Mouse (Mus musculus) lung, adult 2 months (tissue): ENCODE measurements at regions not wholly inside any gene's neighbourhood (a gene's known extent, or its start where the extent isn't known, plus 50 kb on each side); places are given as distances from the start of the nearest gene placed in this dataset.

ENCODE experiments used
- DNase-seq: peaks from one replicate; pipeline ENCODE4 v3.0.0; 2022
- H3K4me1 ChIP-seq: fragments of 200-500 bp; 2 replicates; pipeline ENCODE4 v1.6.1; 2011; ENCODE audit warnings: low read length; ENCODE audit not compliant: control insufficient read depth, insufficient read depth
- H3K4me3 ChIP-seq: fragments of 200-500 bp; replicated peaks from 2 replicates; pipeline ENCODE3; 2011; ENCODE audit warnings: low read depth, mild to moderate bottlenecking, control low read depth, low read length; ENCODE audit errors: extremely low read depth
- CTCF ChIP-seq: fragments of 200-500 bp; IDR thresholded peaks from 2 replicates; pipeline ENCODE4 v1.5.1; 2011; ENCODE audit warnings: mild to moderate bottlenecking, low read length, control low read depth; ENCODE audit not compliant: insufficient read depth
- POLR2A ChIP-seq: fragments of 200-500 bp; IDR thresholded peaks from 2 replicates; pipeline ENCODE4 v1.6.1; 2011; ENCODE audit warnings: low read depth, mild to moderate bottlenecking, control low read depth, low read length, borderline replicate concordance; ENCODE audit errors: extremely low read depth
- WGBS: fragments of 180-500 bp; shearing (Covaris S2); methylation state at CpG from one replicate; pipeline ENCODE4 v1.1.7; 2018; 5-methylcytosine and 5-hydroxymethylcytosine counted together

DNA sequence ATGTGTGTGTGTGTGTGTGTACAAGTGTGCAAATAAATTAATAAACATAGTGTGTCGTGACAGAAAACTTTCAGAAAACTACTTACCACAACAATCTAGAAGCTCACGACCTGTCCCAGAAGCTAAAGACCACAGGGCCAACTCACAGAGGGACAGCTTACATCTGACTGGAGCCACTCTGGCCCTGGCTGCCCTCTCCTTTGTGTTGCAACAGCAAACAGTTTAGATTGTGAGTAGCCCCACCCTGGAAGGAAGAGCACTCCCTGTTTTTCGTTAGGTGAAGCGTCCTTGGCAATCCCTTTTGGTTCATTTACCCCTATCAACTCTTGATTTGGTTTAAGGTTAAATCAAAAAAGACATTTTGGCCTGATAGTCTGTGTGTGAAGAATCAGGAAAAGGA is 63.2 kb downstream of the Cpn2 start:
- Histone ChIP-seq H3K4me1 (peaks cover 6% of the 10 kb centered on the region; the same call in 1 of the 2 replicates), H3K4me3 (no peak overlapping the region)
- peak; percentile 33 for DNase-seq
- 24% methylated on average over 4 of the region's 4 CpGs for WGBS
- no peak for TF ChIP-seq CTCF
- TF ChIP-seq POLR2A = no peak

DNA sequence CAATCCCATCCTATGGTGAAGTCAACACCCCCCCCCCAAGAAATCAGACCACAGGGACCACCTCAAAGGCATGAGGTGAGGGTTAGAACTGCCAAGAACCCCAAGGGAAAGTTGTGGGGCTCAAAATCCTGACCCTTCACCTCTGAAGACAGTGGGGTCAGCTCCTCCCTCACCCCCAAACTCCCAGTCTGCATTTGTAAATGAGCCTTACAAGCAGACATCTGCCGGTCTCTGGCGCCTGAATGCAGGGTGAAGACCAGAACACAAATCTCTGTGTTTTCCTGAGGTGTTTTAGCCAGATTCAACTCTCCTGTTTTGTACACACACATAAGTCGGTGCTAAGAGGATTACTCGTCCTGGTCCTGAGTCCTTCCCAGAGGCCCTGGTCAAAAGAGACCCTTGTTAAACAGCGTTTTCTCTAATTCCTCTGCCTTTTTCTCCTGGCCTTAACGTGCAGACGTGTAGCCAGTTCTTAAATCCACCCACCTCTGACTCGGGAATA is 61.9 kb downstream of the Cpn2 start:
- H3K4me1 ChIP-seq = peaks cover 6% of the 10 kb centered on the region; the same call in 1 of the 2 replicates
- TF ChIP-seq CTCF (no peak), POLR2A (no peak)
- WGBS = 62% methylated on average over 8 of the region's 8 CpGs
- H3K4me3 ChIP-seq = no peak overlapping the region
- DNase-seq = no peak

DNA sequence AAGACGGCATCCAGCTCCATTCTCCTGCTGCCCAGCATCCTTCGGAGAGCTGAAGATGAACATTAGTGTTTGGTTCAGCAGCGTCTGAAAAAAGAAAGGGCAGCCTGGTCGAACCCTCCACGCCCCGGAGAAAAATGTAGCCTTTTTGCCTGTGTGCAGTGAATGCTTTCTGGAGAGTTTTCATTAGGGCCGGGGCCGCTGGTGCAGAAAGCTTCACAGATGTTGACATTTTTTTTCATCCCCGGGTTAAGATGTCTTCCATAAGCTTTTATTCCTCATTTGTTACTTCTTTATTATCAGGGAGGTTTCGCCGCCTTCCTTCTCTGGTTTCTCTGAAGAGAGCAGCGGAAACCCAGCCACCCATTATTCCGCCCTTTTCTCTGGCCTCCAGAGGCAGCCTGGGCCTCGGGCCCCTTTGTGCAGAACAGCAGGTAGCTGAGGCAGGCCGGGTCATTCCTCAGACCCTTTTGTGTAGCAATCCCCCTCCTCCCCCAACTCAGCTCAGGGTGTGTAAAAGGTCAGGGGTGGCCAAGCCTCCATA is 61.4 kb downstream of the Cpn2 start:
- TF ChIP-seq CTCF (no peak), POLR2A (no peak)
- no peak for DNase-seq
- 72% methylated on average over 15 of the region's 15 CpGs for WGBS
- no peak overlapping the region for H3K4me3 ChIP-seq
- H3K4me1 ChIP-seq = peaks cover 6% of the 10 kb centered on the region; the same call in 1 of the 2 replicates
